Mouse (Mus musculus) frontal cortex, postnatal 14 days (tissue): ENCODE measurements around the gene Ifnab.

Experiments
- DNase-seq, 2 experiments: peaks; one replicate each; pipeline ENCODE4 v3.0.0; 2022; ENCODE audit warnings: low spot score in 2 of 2

The Ifnab gene

DNA sequence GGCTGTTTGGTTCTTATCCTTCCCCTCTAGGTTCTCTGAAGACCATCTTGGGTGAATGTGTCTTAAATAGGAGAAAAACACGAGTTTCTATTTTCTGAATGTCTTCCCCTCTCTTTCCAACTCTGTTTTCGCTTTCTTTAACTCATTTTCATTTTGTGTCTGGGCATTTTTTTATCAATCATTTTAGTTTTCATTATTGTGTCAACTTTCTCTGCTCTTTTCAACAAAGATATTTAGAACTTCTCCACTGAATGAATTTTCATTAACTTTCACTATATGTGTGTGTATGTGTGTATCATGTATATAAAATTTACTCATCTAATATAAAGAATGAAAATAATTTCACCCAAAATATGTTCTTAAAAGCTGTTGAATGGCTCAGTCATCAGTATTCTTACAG is at the start of gene Ifnab:
Gene Ifnab, minus strand, starts transcription at position 101 of the 400 bp plus-strand sequence.
- DNase-seq, result no peak

- no peak for DNase-seq
Measured at GRCm38 (mm10) chr4:88739036-88739435, 47.9 kb upstream of the Ifnab start.

GRCm38 (mm10) chr4:88738480-88738879 is 47.3 kb upstream of the Ifnab start:
- peak in 1 of 2 experiments; percentile 48 for DNase-seq

- DNase-seq, result no peak
Measured at GRCm38 (mm10) chr4:88727324-88727723, 36.2 kb upstream of the Ifnab start.

DNA sequence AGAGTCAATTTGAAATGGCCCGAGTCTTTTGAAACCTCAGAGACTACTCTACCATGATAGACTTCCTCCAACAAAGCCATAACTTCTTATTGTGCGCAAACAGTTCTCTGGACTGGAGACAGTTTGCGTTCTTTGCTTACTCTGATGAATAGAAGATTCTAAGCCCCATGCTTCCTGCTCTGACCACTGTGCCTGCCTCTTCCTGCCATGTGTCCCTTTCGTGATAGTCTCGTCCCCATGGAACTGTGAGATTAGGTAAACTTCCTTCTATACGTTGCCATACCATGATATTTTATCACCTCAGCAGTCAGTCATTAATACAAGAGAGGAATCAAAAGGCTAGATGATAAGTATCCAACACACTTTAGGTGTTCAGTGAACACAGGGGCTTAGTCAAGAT is 35.6 kb upstream of the Ifnab start:
- DNase-seq, result no peak

DNA sequence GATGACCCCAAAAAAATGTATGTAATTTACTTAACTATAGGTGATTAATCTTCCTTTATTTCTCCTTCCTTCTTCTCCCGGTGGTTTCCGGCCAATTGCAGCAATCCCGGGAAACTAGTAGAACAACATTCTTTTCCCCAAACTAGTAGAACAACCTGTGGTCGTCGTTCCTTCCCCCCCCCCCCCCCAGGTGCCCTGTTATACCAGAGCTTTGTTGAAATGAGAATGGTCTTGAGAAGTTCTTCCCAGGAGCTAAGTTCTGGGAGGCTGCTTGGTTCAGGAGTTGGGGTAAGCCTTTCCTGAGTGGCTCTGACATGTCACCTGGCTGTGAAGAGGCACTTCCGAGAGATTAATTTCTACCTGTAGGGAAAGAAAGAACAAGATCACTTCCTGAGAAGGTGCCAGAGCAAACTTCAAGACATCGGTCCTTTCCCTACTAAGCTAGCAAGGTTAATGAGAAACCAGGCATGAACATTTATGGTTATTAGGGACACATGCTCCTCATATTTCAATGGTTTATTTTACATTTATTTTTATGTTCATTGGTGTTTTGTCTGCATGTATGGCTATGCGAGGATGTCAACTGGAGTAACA is 32.4 kb upstream of the Ifnab start:
- no peak for DNase-seq

- DNase-seq, result peak; percentile 78 to 80
Measured at GRCm38 (mm10) chr4:88721791-88722721, 30.9 kb upstream of the Ifnab start, which contains the start of the genes Gm26566 and Klhl9. Gene Gm26566 (plus strand): TSS chr4:88721805. Gene Klhl9 (minus strand): TSS chr4:88722465.

DNA sequence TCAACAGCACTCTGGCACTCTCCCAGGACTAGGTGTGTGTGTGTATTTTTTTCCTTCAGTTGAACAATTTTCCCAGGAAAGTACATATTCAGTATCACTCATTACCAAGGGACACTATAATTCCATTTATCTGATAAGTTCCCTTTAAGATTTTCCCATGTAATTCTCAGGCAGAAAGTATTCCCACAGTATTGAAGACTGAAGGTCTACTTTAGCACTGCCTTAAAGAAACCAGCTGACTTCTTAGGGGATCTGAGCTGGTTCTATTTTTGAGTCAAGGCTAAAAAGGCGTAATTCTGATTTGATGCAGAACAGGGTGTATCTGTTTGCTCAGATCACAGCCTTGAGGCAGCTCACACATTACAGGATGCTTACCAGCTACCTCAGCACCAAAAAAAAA is 27.6 kb upstream of the Ifnab start:
- DNase-seq, result no peak

- no peak for DNase-seq
Measured at GRCm38 (mm10) chr4:88715059-88715458, 23.9 kb upstream of the Ifnab start.

- no peak for DNase-seq
Measured at GRCm38 (mm10) chr4:88714281-88714680, 23.1 kb upstream of the Ifnab start.

GRCm38 (mm10) chr4:88707128-88707826 is 16.1 kb upstream of the Ifnab start:
- no peak for DNase-seq

DNA sequence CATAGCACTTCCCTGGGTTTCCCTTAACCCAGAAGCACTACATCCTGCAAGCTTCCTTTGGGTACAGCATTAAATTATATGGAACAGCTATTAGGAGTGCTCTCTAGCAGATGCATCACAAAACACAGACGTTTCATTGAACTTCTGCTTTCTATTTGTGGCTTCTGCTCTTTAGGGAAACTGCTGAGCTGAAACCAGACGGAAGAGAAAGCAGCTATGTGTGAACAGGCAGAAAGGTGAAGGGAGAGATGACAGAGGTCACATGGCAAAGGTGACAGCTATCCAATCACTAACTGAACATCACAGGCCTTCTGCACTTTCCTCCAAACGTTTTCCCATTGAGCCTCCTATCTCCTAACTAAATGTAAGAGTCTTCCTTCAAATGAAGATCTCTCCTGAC is 14.8 kb upstream of the Ifnab start:
- DNase-seq, result no peak

- no peak for DNase-seq
Measured at GRCm38 (mm10) chr4:88699301-88699700, 8.1 kb upstream of the Ifnab start.

DNA sequence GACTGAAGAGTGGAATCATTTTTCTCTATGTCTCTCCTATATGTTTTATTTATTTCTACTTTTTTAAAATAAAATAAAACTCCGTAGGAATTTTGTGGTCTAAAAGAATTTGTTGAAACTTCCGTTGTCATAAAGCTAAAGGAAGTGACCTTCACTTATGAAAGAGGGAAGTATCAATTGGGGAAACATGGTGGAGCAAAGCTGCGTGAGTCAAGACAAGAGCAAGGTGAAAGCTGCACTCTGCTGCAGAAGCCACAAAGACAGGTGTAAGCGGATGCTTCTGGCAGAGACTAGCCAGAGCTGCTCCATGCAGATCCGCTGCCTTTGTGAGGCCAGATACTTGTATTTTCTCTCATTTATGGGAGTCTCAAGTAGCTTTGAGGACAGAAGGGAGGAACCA is 7.6 kb upstream of the Ifnab start:
- DNase-seq, result no peak

DNA sequence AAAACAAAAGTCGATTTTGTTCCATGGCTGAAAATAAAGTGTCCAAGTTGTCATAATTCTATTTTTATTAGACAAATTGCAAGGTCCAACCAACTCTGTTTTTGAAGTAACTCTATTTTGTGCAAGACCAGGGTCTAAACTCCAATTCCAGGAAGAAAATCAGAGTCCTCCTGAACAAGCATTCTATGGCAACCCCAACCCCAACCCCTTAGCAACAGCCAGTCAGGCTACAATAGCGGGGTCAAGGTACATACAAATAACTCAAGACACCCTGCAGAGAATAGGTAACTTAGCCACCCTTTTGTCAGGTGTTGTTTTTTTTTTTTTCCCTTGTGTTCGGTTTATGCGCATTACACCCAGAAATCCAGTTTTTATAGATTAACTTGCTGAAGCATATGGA is 6.6 kb upstream of the Ifnab start:
- no peak for DNase-seq

- DNase-seq, result no peak
Measured at GRCm38 (mm10) chr4:88697108-88697507, 5.9 kb upstream of the Ifnab start.

DNA sequence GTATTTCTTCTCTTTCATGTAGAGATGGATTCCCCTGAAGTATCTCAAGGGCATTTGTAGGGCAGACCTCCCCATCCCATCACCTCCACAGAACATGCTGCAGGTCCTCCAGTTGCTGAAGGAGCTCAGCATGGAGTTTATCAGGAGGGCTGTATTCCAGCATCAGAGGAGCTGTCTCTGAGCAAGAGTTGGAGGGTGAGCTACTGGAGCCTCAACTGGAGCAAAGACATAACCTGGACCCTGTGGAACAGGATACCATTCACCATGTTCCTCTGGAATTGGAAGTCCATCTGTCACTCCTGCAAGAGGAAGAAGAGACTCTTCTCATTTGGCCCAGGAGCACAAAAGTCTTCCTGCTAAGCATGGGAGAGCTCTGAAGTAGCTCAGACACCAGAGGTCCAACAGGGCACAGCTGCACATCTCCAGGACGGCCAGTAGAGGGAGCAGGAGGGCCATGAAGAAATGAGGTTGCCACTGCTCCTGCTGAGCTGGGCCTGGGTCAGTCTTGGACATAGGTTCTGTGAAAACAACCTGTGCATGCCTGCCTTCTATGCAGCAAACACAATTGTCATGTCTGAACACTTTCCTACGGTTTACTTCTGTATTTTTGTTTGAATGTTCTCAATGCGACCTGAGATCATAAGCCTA is 5.2 kb upstream of the Ifnab start:
- peak; percentile 14 to 51 for DNase-seq

DNA sequence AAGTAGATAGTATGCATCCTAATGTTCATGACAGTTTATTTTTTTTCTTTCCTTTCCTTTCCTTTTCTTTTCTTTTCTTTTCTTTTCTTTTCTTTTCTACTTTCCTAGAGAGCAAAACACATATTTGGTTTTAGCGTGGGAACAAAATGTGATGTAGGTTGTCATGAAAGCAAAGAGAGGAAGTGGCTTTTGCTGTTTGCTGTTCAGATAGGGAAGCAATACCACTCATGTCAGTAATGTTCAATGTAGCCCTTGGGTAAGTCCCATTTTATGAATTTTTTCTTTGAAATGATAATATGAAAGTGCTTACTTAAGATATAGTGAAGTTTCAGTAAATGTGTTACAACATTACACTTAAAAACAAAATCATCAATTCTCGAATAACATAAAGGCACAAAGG is 2.2 kb upstream of the Ifnab start:
- DNase-seq, result no peak

GRCm38 (mm10) chr4:88692537-88692936 is 1.4 kb upstream of the Ifnab start:
- no peak for DNase-seq

DNA sequence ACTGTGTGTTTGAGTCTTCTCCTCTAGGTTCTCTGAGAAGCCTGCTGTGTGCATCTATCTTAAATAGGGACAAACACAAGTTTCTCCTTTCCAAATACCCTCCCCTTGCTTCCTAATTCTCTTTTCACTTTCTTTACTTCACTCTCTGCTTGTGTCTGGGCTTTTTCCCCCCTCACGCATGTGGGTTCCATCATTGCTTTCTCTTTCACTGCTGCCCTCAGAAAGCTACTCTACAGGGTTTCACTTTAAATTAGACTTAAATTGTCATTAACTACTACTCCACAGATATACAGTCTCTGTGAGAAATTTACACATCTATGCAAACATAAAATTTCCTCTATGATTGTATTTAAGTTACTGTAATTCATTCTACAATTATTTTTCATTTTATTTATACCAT is 7.3 kb downstream of the Ifnab start, which contains the start of gene Ifna2:
Gene Ifna2, minus strand, starts transcription at position 101 of the 400 bp plus-strand sequence.
- DNase-seq, result no peak

DNA sequence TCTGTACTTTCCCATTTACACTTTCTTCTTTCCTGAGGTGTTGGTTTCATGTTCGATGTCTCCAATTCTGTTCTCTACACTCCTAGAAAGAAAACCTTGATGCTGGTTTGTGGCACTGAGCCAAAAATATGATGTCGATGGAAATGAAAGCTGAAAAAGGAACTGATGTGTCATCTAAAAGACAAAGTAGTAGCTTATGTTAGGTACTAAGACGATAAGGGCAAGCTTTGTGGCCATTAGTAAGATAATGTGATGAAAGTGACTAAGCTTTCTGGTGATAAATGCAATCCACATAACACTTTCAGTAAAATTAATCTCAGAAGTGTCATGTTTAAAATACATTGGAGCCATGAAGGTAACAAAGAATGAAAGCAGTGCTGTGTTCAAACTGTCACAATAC is 9.8 kb downstream of the Ifnab start:
- DNase-seq, result no peak

DNA sequence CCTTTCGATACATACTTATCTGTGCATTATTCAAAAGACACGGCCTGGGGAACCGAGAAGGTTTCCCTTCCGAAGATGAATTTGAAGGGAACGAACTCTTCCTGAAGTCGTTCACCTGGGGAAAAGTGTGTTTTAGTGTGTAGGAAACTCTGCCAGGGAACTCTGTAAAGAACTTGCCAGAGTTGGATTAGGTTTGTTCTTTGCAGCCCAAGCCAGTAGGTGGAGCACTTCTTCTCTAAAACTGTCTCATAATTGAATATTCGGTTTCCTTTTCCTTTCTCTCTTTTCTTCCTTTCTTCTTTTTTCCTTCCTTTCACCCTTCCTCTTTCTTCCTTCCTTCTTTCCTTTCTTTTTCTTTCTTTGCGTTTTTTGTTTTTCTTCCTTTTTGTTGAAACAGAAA is 10.8 kb downstream of the Ifnab start:
- DNase-seq, result peak in 1 of 2 experiments; percentile 11
